Mouse (Mus musculus): ENCODE data around the gene Gm20458. TPM values are rescaled to one million over a fixed set of nuclear protein-coding genes. Genes with fewer than 3 reads are reported as not detected.

Gene Gm20458
- polyA plus RNA-seq, 1 experiment from 2014 or later = 3.1 TPM

GRCm38 (mm10) chr2:164426121-164426520 lies 34.6 kb upstream of the Gm20458 start:
- H3K27me3 ChIP-seq (replicated peaks; ENCODE audit: low read depth, poor library complexity, severe bottlenecking) = peaks cover 40% of the 10 kb centered on the region
- H3K36me3 ChIP-seq (replicated peaks) = peaks cover 35% of the 10 kb centered on the region
- peaks cover 32% of the 10 kb centered on the region for H3K4me1 ChIP-seq
- 0 out of 2 replicates have a peak overlapping the region, but pooled peaks have one; percentile 25 for H3K4me3 ChIP-seq
- whole genome bisulfite sequencing = 28% methylated on average over 12 of the region's 12 CpGs
- 0 out of 2 replicates have a peak overlapping the region, but pooled peaks have one; percentile 12 for H3K27ac ChIP-seq (replicated peaks)
- DNase-seq (ENCODE audit: low spot score) = no peak
- no peaks in the 10 kb centered on the region for H3K9me3 ChIP-seq

- Histone ChIP-seq H3K27me3 (replicated peaks; ENCODE audit: low read depth, poor library complexity, severe bottlenecking) (peaks cover 41% of the 10 kb centered on the region), H3K9me3 (no peaks in the 10 kb centered on the region), H3K27ac (replicated peaks) (no peak overlapping the region), H3K4me3 (no peak overlapping the region), H3K4me1 (peaks cover 40% of the 10 kb centered on the region), H3K36me3 (replicated peaks) (peaks cover 35% of the 10 kb centered on the region)
- 89% methylated on average over 5 of the region's 5 CpGs for WGBS
- DNase-seq (ENCODE audit: low spot score) = no peak
Observed at GRCm38 (mm10) chr2:164426952-164427351, 33.8 kb upstream of the Gm20458 start.

- H3K27me3 ChIP-seq (replicated peaks; ENCODE audit: low read depth, poor library complexity, severe bottlenecking) = peaks cover 51% of the 10 kb centered on the region
- no peak overlapping the region for H3K4me3 ChIP-seq
- H3K4me1 ChIP-seq = peaks cover 55% of the 10 kb centered on the region
- WGBS = 37% methylated on average over 5 of the region's 5 CpGs
- no peak for DNase-seq (ENCODE audit: low spot score)
- H3K9me3 ChIP-seq = no peaks in the 10 kb centered on the region
- no peak overlapping the region for H3K27ac ChIP-seq (replicated peaks)
- H3K36me3 ChIP-seq (replicated peaks) = peaks cover 34% of the 10 kb centered on the region
Observed at GRCm38 (mm10) chr2:164428451-164428850, 32.3 kb upstream of the Gm20458 start.

- Histone ChIP-seq H3K27me3 (replicated peaks; ENCODE audit: low read depth, poor library complexity, severe bottlenecking) (peaks cover 57% of the 10 kb centered on the region), H3K4me1 (peaks cover 70% of the 10 kb centered on the region), H3K36me3 (replicated peaks) (peaks cover 22% of the 10 kb centered on the region), H3K9me3 (no peaks in the 10 kb centered on the region), H3K4me3 (no peak overlapping the region), H3K27ac (replicated peaks) (peak overlapping the region; percentile 51; the same call in 1 of the 2 replicates)
- 45% methylated on average over 15 of the region's 15 CpGs for WGBS
- DNase-seq (ENCODE audit: low spot score) = no peak
Observed at GRCm38 (mm10) chr2:164429881-164430615, 30.7 kb upstream of the Gm20458 start.

- peaks cover 19% of the 10 kb centered on the region for H3K36me3 ChIP-seq (replicated peaks)
- peak; percentile 59 for DNase-seq (ENCODE audit: low spot score)
- no peaks in the 10 kb centered on the region for H3K9me3 ChIP-seq
- H3K4me3 ChIP-seq = no peak overlapping the region
- H3K27ac ChIP-seq (replicated peaks) = peak overlapping the region; percentile 51
- peaks cover 57% of the 10 kb centered on the region for H3K27me3 ChIP-seq (replicated peaks; ENCODE audit: low read depth, poor library complexity, severe bottlenecking)
- H3K4me1 ChIP-seq = peaks cover 76% of the 10 kb centered on the region
- WGBS = 11% methylated on average over 7 of the region's 7 CpGs
Observed at GRCm38 (mm10) chr2:164430697-164431096, 30.1 kb upstream of the Gm20458 start.

- Histone ChIP-seq H3K27ac (replicated peaks) (peak overlapping the region; percentile 78), H3K4me1 (peaks cover 81% of the 10 kb centered on the region), H3K36me3 (replicated peaks) (peaks cover 14% of the 10 kb centered on the region), H3K9me3 (no peaks in the 10 kb centered on the region), H3K27me3 (replicated peaks; ENCODE audit: low read depth, poor library complexity, severe bottlenecking) (peaks cover 54% of the 10 kb centered on the region), H3K4me3 (0 out of 2 replicates have a peak overlapping the region, but pooled peaks have one; percentile 15)
- DNase-seq (ENCODE audit: low spot score) = no peak
- 62% methylated on average over 9 of the region's 9 CpGs for WGBS
Observed at GRCm38 (mm10) chr2:164431676-164432465, 28.9 kb upstream of the Gm20458 start.

- Histone ChIP-seq H3K4me3 (0 out of 2 replicates have a peak overlapping the region, but pooled peaks have one; percentile 15), H3K9me3 (no peaks in the 10 kb centered on the region), H3K4me1 (peaks cover 88% of the 10 kb centered on the region), H3K27ac (replicated peaks) (peak overlapping the region; percentile 78), H3K27me3 (replicated peaks; ENCODE audit: low read depth, poor library complexity, severe bottlenecking) (peaks cover 51% of the 10 kb centered on the region), H3K36me3 (replicated peaks) (peaks cover 14% of the 10 kb centered on the region)
- DNase-seq (ENCODE audit: low spot score) = peak; percentile 45
- WGBS = 28% methylated on average over 22 of the region's 22 CpGs
Observed at GRCm38 (mm10) chr2:164432541-164433191, 28.1 kb upstream of the Gm20458 start.

- peaks cover 7% of the 10 kb centered on the region for H3K36me3 ChIP-seq (replicated peaks)
- H3K27me3 ChIP-seq (replicated peaks; ENCODE audit: low read depth, poor library complexity, severe bottlenecking) = peaks cover 44% of the 10 kb centered on the region
- no peak overlapping the region for H3K4me3 ChIP-seq
- H3K27ac ChIP-seq (replicated peaks) = peak overlapping the region; percentile 78
- no peak for DNase-seq (ENCODE audit: low spot score)
- H3K9me3 ChIP-seq = no peaks in the 10 kb centered on the region
- WGBS = 71% methylated on average over 9 of the region's 9 CpGs
- peaks cover 93% of the 10 kb centered on the region for H3K4me1 ChIP-seq
Observed at GRCm38 (mm10) chr2:164433278-164433895, 27.4 kb upstream of the Gm20458 start.

- DNase-seq (ENCODE audit: low spot score) = no peak
- H3K27ac ChIP-seq (replicated peaks) = 0 out of 2 replicates have a peak overlapping the region, but pooled peaks have one; percentile 57
- peaks cover 85% of the 10 kb centered on the region for H3K4me1 ChIP-seq
- no peaks in the 10 kb centered on the region for H3K36me3 ChIP-seq (replicated peaks)
- WGBS = 84% methylated on average over 3 of the region's 3 CpGs
- H3K9me3 ChIP-seq = no peaks in the 10 kb centered on the region
- no peak overlapping the region for H3K4me3 ChIP-seq
- peaks cover 32% of the 10 kb centered on the region for H3K27me3 ChIP-seq (replicated peaks; ENCODE audit: low read depth, poor library complexity, severe bottlenecking)
Observed at GRCm38 (mm10) chr2:164434681-164435080, 26.1 kb upstream of the Gm20458 start.

GRCm38 (mm10) chr2:164435216-164436090 lies 25.3 kb upstream of the Gm20458 start:
- Histone ChIP-seq H3K4me1 (peaks cover 85% of the 10 kb centered on the region), H3K4me3 (0 out of 2 replicates have a peak overlapping the region, but pooled peaks have one; percentile 29), H3K27me3 (replicated peaks; ENCODE audit: low read depth, poor library complexity, severe bottlenecking) (peaks cover 28% of the 10 kb centered on the region), H3K27ac (replicated peaks) (peak overlapping the region; percentile 73), H3K9me3 (no peaks in the 10 kb centered on the region), H3K36me3 (replicated peaks) (no peaks in the 10 kb centered on the region)
- DNase-seq (ENCODE audit: low spot score) = no peak
- 34% methylated on average over 5 of the region's 5 CpGs for WGBS

- H3K27me3 ChIP-seq (replicated peaks; ENCODE audit: low read depth, poor library complexity, severe bottlenecking) = peaks cover 29% of the 10 kb centered on the region
- peak overlapping the region; percentile 73 for H3K27ac ChIP-seq (replicated peaks)
- peak; percentile 52 for DNase-seq (ENCODE audit: low spot score)
- peak overlapping the region; percentile 29 for H3K4me3 ChIP-seq
- H3K9me3 ChIP-seq = no peaks in the 10 kb centered on the region
- H3K4me1 ChIP-seq = peaks cover 85% of the 10 kb centered on the region
- WGBS = 14% methylated on average over 8 of the region's 8 CpGs
- H3K36me3 ChIP-seq (replicated peaks) = no peaks in the 10 kb centered on the region
Observed at GRCm38 (mm10) chr2:164436215-164436913, 24.4 kb upstream of the Gm20458 start.
